Mouse (Mus musculus) urinary bladder, postnatal 36 days (tissue): ENCODE results near the gene Exd2.

ENCODE experiments used
- DNase-seq, 2 experiments: peaks; one replicate each; pipeline ENCODE4 v3.0.0; 2022; ENCODE audit warnings: low spot score in 2 of 2, mixed read lengths in 1 of 2

The Exd2 gene

GRCm38 (mm10) chr12:80495691-80496090 lies 32.8 kb downstream of the Exd2 start:
- DNase-seq = no peak

DNA sequence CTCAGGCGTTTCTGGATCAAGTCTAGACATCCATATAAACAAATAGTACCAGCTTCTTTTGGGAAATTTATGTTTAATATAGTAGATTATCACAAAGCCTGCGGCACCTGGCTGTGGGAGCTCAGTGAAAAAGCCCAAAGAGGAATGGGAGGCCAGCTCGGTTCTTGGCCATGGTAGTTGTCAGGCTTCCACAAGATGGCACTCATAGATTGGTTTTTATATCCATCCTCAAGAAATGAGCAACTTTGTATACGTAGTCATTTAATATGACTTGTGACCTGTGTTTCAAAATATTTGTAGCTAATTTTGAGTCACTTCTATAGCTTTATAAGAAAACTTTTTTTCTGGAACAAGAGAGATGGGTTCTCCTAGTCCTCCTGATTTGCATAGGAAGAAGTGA lies 35.5 kb downstream of the Exd2 start:
- no peak for DNase-seq

- DNase-seq = no peak
These were observed 37.6 kb downstream of the Exd2 start for GRCm38 (mm10) chr12:80500506-80500905.

DNA sequence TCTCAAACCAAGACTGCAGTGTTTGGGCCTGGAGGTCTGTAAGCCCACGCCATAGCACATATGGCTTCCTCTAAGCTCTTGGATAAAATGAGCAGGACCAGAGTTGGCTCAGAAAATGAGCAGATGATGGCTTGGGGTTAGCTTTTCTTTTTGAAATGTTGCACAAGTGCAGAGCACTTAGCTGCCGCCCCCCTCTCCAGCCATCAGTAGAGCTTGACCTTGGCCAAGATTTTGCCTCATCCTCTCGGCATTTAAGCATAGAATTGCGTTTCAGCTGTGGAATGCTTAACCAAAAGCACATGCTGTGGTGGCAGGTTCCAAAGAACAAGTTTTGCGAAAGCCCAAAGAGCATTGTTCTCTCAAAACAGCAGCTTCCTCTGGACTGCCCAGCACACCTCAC lies 41.8 kb downstream of the Exd2 start:
- DNase-seq = peak in 1 of 2 experiments; percentile 15

GRCm38 (mm10) chr12:80507041-80507745 lies 44.3 kb downstream of the Exd2 start:
- peak; percentile 13 to 29 for DNase-seq

GRCm38 (mm10) chr12:80517977-80518376 lies 55.1 kb downstream of the Exd2 start, which contains the start of gene Galnt16:
Galnt16 (plus strand) TSS chr12:80518277.
- DNase-seq = no peak

DNA sequence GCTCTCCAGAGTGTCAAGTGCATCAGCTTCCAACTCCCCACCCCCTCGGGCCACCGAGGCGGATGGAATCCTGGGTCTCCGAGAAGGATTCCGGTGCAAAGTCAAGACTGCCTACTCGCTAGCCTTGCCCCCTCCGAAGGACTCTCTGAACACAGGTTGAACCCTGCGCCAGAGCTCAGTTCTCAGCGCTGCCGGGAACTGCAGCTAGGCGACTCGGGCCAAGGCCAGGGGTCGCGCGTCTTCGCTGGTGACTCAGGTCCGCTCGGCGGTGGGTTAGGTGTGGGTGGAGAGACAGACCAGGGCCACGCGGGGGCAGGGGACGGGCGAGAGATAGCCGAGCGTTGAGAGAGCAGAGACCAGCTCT lies 55.5 kb downstream of the Exd2 start:
- no peak for DNase-seq

DNA sequence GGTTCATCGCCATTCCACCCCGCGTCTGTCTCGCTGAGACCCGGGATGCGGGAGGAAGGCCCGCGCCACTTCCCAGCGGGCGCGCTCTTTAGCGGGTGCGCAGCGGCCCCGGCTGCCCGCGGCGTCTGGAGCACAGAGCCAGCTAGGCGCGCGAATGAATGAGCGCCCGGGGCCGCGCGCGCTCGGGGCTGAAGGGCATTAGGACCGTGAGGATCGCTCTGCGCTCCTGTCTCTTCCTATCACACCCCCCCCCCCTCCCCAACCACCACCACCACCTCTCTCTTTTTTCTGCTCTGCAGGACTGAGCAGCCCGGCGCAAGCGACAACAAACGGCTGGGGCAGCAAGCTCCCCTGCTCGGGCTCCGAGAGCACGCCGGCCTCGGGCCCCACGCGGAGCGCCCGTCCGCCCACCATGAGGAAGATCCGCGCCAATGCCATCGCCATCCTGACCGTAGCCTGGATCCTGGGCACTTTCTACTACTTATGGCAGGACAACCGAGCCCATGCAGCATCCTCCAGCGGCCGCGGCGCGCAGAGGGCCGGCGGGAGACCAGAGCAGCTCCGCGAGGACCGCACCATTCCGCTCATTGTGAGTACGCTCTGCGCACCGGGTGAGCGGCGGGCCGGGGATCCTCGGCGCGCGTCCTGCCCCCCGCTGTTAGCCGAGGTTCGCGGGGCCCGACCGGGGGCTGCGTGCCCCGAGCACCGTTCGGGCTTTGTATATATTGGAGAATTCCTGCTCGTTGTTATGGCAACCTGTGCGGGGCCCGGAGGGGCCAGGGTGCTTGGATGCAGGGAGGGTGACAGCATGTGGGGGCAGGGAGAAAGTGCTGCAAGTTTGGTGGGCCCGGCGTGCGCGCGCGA lies 56.1 kb downstream of the Exd2 start:
- peak in 1 of 2 experiments; percentile 10 for DNase-seq

GRCm38 (mm10) chr12:80519621-80520332 lies 56.9 kb downstream of the Exd2 start:
- DNase-seq = peak; percentile 10 to 23

GRCm38 (mm10) chr12:80522006-80522405 lies 59.1 kb downstream of the Exd2 start:
- peak in 1 of 2 experiments; percentile 13 for DNase-seq

DNA sequence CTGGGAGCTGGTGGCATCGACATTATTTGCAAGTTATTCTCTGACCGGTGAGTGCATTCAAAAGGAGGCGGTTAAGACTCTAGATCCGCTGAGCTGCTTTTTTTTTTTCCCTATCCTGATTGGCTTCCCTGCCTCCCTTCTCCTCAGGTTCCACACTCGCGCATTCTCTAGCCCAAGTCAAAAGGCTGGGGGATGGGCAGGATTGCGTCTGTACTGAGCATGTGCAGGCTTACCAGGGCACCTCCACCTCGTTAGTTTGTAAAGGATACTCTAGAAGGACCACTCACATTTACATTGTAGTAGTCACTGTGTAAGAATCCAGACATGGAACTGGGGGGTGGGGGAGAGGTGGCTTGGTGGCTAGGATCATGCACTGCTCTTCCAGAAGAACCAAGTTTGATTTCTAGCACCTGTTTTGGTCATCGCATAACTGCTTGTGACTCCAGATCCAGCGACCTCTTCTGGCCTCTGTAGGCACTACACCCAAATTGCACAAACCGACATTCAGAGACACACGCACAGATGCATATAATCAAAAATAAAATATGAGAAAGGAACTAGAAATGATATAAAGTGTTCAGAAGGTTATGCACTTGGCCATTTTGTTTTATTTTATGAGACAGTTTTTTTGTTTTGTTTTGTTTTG lies 61.5 kb downstream of the Exd2 start:
- DNase-seq = no peak

- no peak for DNase-seq
These were observed 62.6 kb downstream of the Exd2 start for GRCm38 (mm10) chr12:80525513-80525912.

- no peak for DNase-seq
These were observed 63.6 kb downstream of the Exd2 start for GRCm38 (mm10) chr12:80526511-80526910.

- DNase-seq = no peak
These were observed 65.0 kb downstream of the Exd2 start for GRCm38 (mm10) chr12:80527727-80528389.

GRCm38 (mm10) chr12:80530052-80530451 lies 67.2 kb downstream of the Exd2 start:
- DNase-seq = peak in 1 of 2 experiments; percentile 26

DNA sequence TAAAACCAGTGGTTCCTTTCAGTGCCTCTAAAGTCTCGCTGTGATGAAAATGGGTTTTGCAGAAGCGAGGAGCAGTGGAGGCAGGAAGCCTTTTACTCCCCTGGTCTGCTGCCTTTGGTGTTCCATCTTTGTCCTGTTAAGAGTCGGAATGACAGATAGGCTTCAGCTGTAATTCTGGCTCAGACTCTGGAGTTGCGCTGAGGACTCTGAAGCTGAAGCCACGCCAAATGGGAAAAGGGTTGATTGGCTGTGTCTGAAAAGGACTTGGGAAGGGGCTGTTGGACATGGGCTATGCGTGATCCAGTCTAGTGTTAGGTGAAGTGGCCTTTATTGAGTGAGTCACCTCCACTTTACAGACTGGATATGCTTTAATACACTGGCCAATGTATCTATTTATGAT lies 67.7 kb downstream of the Exd2 start:
- DNase-seq = no peak

DNA sequence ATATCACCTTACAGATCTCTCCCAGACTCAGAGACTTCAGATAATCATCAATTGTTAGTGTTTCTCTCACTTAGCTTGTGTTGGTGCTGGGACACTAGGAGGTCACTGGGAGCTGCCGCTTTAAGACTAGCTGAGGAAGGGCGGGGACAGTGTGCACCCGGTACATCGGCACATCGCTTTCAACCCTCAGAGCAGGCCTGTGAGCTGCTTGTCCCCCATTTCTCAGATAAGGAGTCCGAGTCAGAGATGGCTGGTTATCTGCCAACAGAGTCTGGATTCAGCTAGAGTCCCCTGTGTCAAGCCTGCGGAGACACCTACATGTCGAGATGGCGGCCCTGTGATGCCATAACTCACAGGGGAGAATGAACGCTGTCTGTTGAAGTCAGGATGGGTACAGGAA lies 68.7 kb downstream of the Exd2 start:
- no peak for DNase-seq

GRCm38 (mm10) chr12:80533876-80534275 lies 71.0 kb downstream of the Exd2 start:
- no peak for DNase-seq

- no peak for DNase-seq
These were observed 74.4 kb downstream of the Exd2 start for GRCm38 (mm10) chr12:80537313-80537712.

- DNase-seq = no peak
These were observed 75.4 kb downstream of the Exd2 start for GRCm38 (mm10) chr12:80538311-80538710.

DNA sequence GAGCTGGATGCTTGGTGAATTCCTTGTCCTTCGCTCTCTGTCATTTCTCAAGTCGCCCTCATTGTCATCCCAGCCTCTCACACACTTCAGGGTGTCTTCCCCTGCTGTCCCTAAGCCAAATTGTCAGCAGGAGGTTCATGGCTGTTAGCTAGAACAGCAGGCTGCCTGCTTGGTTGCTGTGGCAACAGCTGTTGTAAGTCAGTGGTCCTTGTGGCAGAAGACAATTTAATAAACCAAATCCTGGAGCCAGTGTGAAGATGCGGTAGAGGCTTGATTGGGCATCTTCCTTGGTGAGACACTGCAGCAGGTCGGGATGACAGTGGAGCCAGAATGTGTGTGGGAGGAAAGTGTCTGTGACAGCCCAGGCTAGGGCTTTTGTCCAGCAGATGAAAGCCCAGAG lies 82.4 kb downstream of the Exd2 start:
- DNase-seq = no peak
